Mouse (Mus musculus) adrenal gland, postnatal 25 days (tissue): Measurements from ENCODE around the gene Ier5l. TPM values are rescaled to one million over a fixed set of nuclear protein-coding genes. Genes with fewer than 3 reads are reported as not detected.
A peak's percentile ranks its signal among the peaks of the same experiment; 100 is the strongest.

Source experiments
- DNase-seq: peaks from one replicate; pipeline ENCODE4 v3.0.0; 2021; ENCODE audit warnings: mixed read lengths
- long read RNA-seq: library from polyadenylated mRNA; stranded (forward); transcript quantifications from one replicate; pipeline ENCODE4 v2.0.0, GENCODE M21; 2021
- total RNA-seq: library from RNA; stranded (reverse); gene quantifications from 2 replicates; pipeline ENCODE4 v1.2.3, GENCODE M21; 2021

The Ier5l gene
- total RNA-seq: 5.9 and 6.3 TPM in 2 replicates
- long read RNA-seq, transcript Ier5l-201 (1 exons, 2,683 nt): major isoform, 21 of 21 reads
- long read RNA-seq, partial matches to known transcripts: 0 of 21 reads
- long read RNA-seq, other reads (novel, unspliced or antisense): 0 of 21 reads

- DNase-seq: peak; percentile 96
Observed at GRCm38 (mm10) chr2:30474039-30474438, at the start of gene Ier5l. Gene Ier5l (minus strand): TSS chr2:30474219.

- no peak for DNase-seq
Observed at GRCm38 (mm10) chr2:30523727-30524126, 49.7 kb upstream of the Ier5l start.

GRCm38 (mm10) chr2:30510711-30511380 lies 36.8 kb upstream of the Ier5l start:
- no peak for DNase-seq

GRCm38 (mm10) chr2:30507138-30507727 lies 33.2 kb upstream of the Ier5l start:
- no peak for DNase-seq

GRCm38 (mm10) chr2:30503677-30504621 lies 29.9 kb upstream of the Ier5l start:
- DNase-seq: no peak

GRCm38 (mm10) chr2:30501701-30502100 lies 27.7 kb upstream of the Ier5l start:
- DNase-seq: no peak

- peak; percentile 60 for DNase-seq
Observed at GRCm38 (mm10) chr2:30495909-30496861, 22.2 kb upstream of the Ier5l start.

- no peak for DNase-seq
Observed at GRCm38 (mm10) chr2:30495000-30495908, 21.2 kb upstream of the Ier5l start.

- no peak for DNase-seq
Observed at GRCm38 (mm10) chr2:30490384-30490783, 16.4 kb upstream of the Ier5l start.

- peak; percentile 64 for DNase-seq
Observed at GRCm38 (mm10) chr2:30487597-30487996, 13.6 kb upstream of the Ier5l start.

GRCm38 (mm10) chr2:30478526-30478925 lies 4.5 kb upstream of the Ier5l start:
- no peak for DNase-seq

- no peak for DNase-seq
Observed at GRCm38 (mm10) chr2:30476241-30476640, 2.2 kb upstream of the Ier5l start.

GRCm38 (mm10) chr2:30475457-30475856 lies 1.4 kb upstream of the Ier5l start:
- DNase-seq: no peak

- no peak for DNase-seq
Observed at GRCm38 (mm10) chr2:30474776-30475175, 757 bp upstream of the Ier5l start.

- DNase-seq: peak; percentile 56
Observed at GRCm38 (mm10) chr2:30473431-30474031, 488 bp downstream of the Ier5l start.

- DNase-seq: peak; percentile 61
Observed at GRCm38 (mm10) chr2:30472731-30473351, 1.2 kb downstream of the Ier5l start.

GRCm38 (mm10) chr2:30471795-30472720 lies 2.0 kb downstream of the Ier5l start:
- DNase-seq: peak; percentile 79

- DNase-seq: no peak
Observed at GRCm38 (mm10) chr2:30471051-30471450, 3.0 kb downstream of the Ier5l start.
